Mouse (Mus musculus) lung, embryonic 15.5 days (tissue): Measurements from ENCODE around the gene Clba1. TPM values are rescaled to one million over a fixed set of nuclear protein-coding genes. Genes with fewer than 3 reads are reported as not detected.

Experiments used
- ATAC-seq: fragments of 200-750 bp; cut with Nextera tagmentation; 2 replicates; pipeline ENCODE4 v1.8.0; 2017; ENCODE audit warnings: moderate number of reproducible peaks, borderline replicate concordance; ENCODE audit not compliant: low FRiP score, low TSS enrichment; ENCODE audit errors: extremely low read depth
- H3K27ac ChIP-seq: fragments of 300-500 bp; sonication (generic); 2 replicates; pipeline ENCODE4 v1.5.1; 2015; ENCODE audit warnings: moderate library complexity, mild to moderate bottlenecking, inconsistent platforms
- H3K27me3 ChIP-seq: fragments of 300-500 bp; sonication (generic); 2 replicates; pipeline ENCODE4 v1.6.1; 2015; ENCODE audit warnings: inconsistent platforms
- H3K36me3 ChIP-seq: fragments of 300-500 bp; sonication (generic); 2 replicates; pipeline ENCODE4 v1.6.1; 2015; ENCODE audit warnings: inconsistent platforms
- H3K4me1 ChIP-seq: fragments of 300-500 bp; sonication (generic); 2 replicates; pipeline ENCODE4 v1.6.1; 2015; ENCODE audit warnings: inconsistent platforms
- H3K4me2 ChIP-seq: fragments of 300-500 bp; sonication (generic); 2 replicates; pipeline ENCODE4 v1.6.1; 2015; ENCODE audit warnings: inconsistent platforms, mild to moderate bottlenecking, moderate library complexity
- H3K4me3 ChIP-seq: fragments of 300-500 bp; sonication (generic); 2 replicates; pipeline ENCODE4 v1.5.1; 2015; ENCODE audit warnings: mild to moderate bottlenecking, inconsistent platforms
- H3K9ac ChIP-seq: fragments of 300-500 bp; sonication (generic); 2 replicates; pipeline ENCODE4 v1.6.1; 2015; ENCODE audit warnings: inconsistent platforms
- H3K9me3 ChIP-seq: fragments of 300-500 bp; sonication (generic); 2 replicates; pipeline ENCODE4 v1.6.1; 2016; ENCODE audit warnings: inconsistent platforms
- WGBS: fragments of 180-500 bp; shearing (Covaris S2); methylation state at CpG from one replicate; pipeline ENCODE4 v1.1.7; 2015; 5-methylcytosine and 5-hydroxymethylcytosine counted together
- polyA plus RNA-seq: library from polyadenylated mRNA; unstranded; fragments of >200 nt; fragmentation: Nextera tagmentation; extraction: Ambion mirVana; gene quantifications from 2 replicates; pipeline ENCODE4 v1.2.1, GENCODE M21; 2015

The Clba1 gene
- 6.9 and 7.4 TPM in 2 replicates for polyA plus RNA-seq

DNA sequence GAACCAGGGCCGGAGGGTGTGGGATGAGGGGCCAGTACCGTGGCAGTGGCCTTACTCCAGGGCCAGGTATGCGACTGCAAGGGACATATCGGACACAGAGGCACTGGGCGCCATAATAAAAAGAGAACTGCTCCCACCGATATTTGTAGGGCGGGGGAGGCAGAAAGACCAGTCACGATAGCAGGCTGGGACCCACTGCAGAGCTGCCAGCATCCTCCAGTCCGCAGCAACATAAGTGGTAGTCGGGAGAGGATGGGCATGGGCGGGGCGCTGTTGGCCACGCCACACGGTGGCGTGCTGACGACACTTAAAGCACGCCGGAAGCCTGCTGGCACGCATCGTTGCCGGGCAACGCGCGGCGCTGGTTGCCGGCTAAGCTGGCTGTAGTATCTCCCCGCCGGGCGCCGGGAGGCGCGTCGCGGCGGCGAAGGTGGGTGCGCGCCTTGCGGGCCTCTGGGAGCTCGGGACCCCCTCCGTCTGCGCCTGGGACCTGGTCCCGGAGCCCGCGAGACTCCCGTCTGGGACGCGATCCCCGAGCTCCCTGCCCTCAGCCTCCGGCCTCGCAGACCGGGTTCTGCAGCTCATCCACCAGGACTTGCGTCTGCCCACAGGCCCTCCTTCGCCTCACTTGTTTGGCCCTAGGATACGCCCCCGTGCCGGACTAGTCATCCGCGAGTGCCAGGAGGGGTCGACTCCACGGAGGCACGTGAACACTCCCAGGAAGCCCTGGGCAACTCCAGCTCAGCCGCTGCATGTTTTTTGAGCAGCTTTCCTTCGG is at the start of gene Clba1:
Gene Clba1, plus strand, starts transcription at position 351 of the 778 bp plus-strand sequence.
- peaks cover 18% of the 10 kb centered on the region for H3K4me1 ChIP-seq
- H3K27ac ChIP-seq = peak within 1 kb of the TSS; percentile 9; the same call in 1 of the 2 replicates
- H3K36me3 ChIP-seq = no peaks in the 10 kb centered on the region
- peak within 1 kb of the TSS; percentile 99 for H3K4me2 ChIP-seq
- peak within 1 kb of the TSS; percentile 53 for H3K9ac ChIP-seq
- no peaks in the 10 kb centered on the region for H3K9me3 ChIP-seq
- H3K4me3 ChIP-seq = peak within 1 kb of the TSS; percentile 70
- WGBS = 1% methylated on average over 52 of the region's 64 CpGs
- ATAC-seq = peak; percentile 86
- H3K27me3 ChIP-seq = peaks cover 19% of the 10 kb centered on the region

- H3K9me3 ChIP-seq = no peaks in the 10 kb centered on the region
- 88% methylated on average over 3 of the region's 3 CpGs for WGBS
These were observed 49.3 kb upstream of the Clba1 start for GRCm38 (mm10) chr12:112759471-112759870.

GRCm38 (mm10) chr12:112760154-112760926 is 48.4 kb upstream of the Clba1 start, which contains the start of gene Pld4:
Gene Pld4 (plus strand): TSS chr12:112760655.
- Histone ChIP-seq H3K4me2 (no peak within 1 kb of the TSS), H3K4me1 (no peaks in the 10 kb centered on the region), H3K4me3 (no peak within 1 kb of the TSS), H3K27me3 (no peaks in the 10 kb centered on the region), H3K9ac (no peak within 1 kb of the TSS), H3K27ac (no peak within 1 kb of the TSS), H3K9me3 (no peaks in the 10 kb centered on the region), H3K36me3 (no peaks in the 10 kb centered on the region)
- ATAC-seq = no peak
- 37% methylated on average over 4 of the region's 4 CpGs for WGBS

More at GRCm38 (mm10) chr12:112759471-112759870, 49.3 kb upstream of the Clba1 start:
- H3K9ac ChIP-seq = no peak overlapping the region
- H3K4me1 ChIP-seq = no peaks in the 10 kb centered on the region
- no peak overlapping the region for H3K27ac ChIP-seq
- ATAC-seq = no peak
- H3K4me2 ChIP-seq = no peak overlapping the region
- H3K27me3 ChIP-seq = no peaks in the 10 kb centered on the region
- H3K4me3 ChIP-seq = no peak overlapping the region
- H3K36me3 ChIP-seq = no peaks in the 10 kb centered on the region

- 90% methylated on average over 4 of the region's 4 CpGs for whole genome bisulfite sequencing
- Histone ChIP-seq H3K9me3 (no peaks in the 10 kb centered on the region), H3K27me3 (no peaks in the 10 kb centered on the region), H3K4me3 (no peak overlapping the region), H3K36me3 (no peaks in the 10 kb centered on the region), H3K4me1 (no peaks in the 10 kb centered on the region), H3K27ac (no peak overlapping the region), H3K4me2 (no peak overlapping the region), H3K9ac (no peak overlapping the region)
- no peak for ATAC-seq
These were observed 47.3 kb upstream of the Clba1 start for GRCm38 (mm10) chr12:112761411-112761810.

- Histone ChIP-seq H3K9ac (no peak overlapping the region), H3K9me3 (no peaks in the 10 kb centered on the region), H3K27me3 (no peaks in the 10 kb centered on the region), H3K4me2 (no peak overlapping the region), H3K27ac (no peak overlapping the region), H3K4me1 (no peaks in the 10 kb centered on the region), H3K36me3 (no peaks in the 10 kb centered on the region), H3K4me3 (no peak overlapping the region)
- ATAC-seq = no peak
- 86% methylated on average over 3 of the region's 3 CpGs for WGBS
These were observed 46.7 kb upstream of the Clba1 start for GRCm38 (mm10) chr12:112762018-112762417.

DNA sequence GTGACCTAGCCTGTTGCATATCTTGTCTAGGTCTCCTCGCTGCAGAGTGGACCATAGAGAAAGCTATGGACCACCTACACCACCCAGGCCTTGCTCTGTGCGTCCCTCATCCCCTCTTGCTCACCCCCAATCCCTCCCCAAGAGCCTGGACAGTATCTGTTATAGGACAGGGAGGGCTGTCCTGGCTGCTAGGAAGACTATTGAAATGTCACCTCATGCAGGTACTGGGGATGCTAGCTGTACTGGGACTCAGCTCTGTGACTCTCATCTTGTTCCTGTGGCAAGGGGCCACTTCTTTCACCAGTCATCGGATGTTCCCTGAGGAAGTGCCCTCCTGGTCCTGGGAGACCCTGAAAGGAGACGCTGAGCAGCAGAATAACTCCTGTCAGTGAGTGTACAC is 45.6 kb upstream of the Clba1 start:
- H3K27me3 ChIP-seq = no peaks in the 10 kb centered on the region
- ATAC-seq = no peak
- no peak overlapping the region for H3K4me2 ChIP-seq
- WGBS = 68% methylated on average over 4 of the region's 4 CpGs
- no peak overlapping the region for H3K9ac ChIP-seq
- no peaks in the 10 kb centered on the region for H3K36me3 ChIP-seq
- H3K4me3 ChIP-seq = no peak overlapping the region
- H3K4me1 ChIP-seq = no peaks in the 10 kb centered on the region
- H3K27ac ChIP-seq = no peak overlapping the region
- H3K9me3 ChIP-seq = no peaks in the 10 kb centered on the region

DNA sequence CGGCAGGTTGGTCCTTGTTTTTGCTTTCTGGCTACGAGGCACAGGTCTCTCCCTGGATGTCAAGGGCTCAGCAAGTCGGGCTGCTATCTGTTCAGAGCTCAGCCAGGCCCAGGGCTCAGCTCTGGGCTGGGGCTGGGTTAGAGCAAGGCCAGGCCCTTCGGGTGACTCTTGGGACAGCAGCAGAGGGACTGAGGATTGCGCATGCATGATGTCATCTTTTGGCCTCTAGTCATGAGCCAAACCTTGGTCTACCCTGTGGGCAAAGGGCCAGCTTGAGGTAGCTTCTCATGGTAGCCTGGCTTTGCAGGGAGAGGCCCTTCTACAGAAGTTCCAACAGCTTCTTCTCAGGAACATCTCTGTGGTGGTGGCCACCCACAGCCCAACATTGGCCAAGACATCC is 44.6 kb upstream of the Clba1 start:
- Histone ChIP-seq H3K27ac (no peak overlapping the region), H3K9me3 (no peaks in the 10 kb centered on the region), H3K4me3 (no peak overlapping the region), H3K27me3 (no peaks in the 10 kb centered on the region), H3K36me3 (no peaks in the 10 kb centered on the region), H3K4me2 (no peak overlapping the region), H3K9ac (no peak overlapping the region), H3K4me1 (no peaks in the 10 kb centered on the region)
- WGBS = 80% methylated on average over 5 of the region's 5 CpGs
- ATAC-seq = no peak

GRCm38 (mm10) chr12:112764991-112765390 is 43.7 kb upstream of the Clba1 start:
- Histone ChIP-seq H3K4me2 (no peak overlapping the region), H3K27me3 (no peaks in the 10 kb centered on the region), H3K9me3 (no peaks in the 10 kb centered on the region), H3K9ac (no peak overlapping the region), H3K4me3 (no peak overlapping the region), H3K4me1 (no peaks in the 10 kb centered on the region), H3K36me3 (no peaks in the 10 kb centered on the region), H3K27ac (no peak overlapping the region)
- WGBS = 85% methylated on average over 7 of the region's 7 CpGs
- ATAC-seq = no peak

GRCm38 (mm10) chr12:112766586-112766985 is 42.2 kb upstream of the Clba1 start:
- Histone ChIP-seq H3K27me3 (no peaks in the 10 kb centered on the region), H3K4me2 (no peak overlapping the region), H3K4me3 (no peak overlapping the region), H3K9ac (no peak overlapping the region), H3K9me3 (no peaks in the 10 kb centered on the region), H3K27ac (no peak overlapping the region), H3K36me3 (no peaks in the 10 kb centered on the region), H3K4me1 (no peaks in the 10 kb centered on the region)
- no peak for ATAC-seq
- WGBS = 87% methylated on average over 7 of the region's 7 CpGs

DNA sequence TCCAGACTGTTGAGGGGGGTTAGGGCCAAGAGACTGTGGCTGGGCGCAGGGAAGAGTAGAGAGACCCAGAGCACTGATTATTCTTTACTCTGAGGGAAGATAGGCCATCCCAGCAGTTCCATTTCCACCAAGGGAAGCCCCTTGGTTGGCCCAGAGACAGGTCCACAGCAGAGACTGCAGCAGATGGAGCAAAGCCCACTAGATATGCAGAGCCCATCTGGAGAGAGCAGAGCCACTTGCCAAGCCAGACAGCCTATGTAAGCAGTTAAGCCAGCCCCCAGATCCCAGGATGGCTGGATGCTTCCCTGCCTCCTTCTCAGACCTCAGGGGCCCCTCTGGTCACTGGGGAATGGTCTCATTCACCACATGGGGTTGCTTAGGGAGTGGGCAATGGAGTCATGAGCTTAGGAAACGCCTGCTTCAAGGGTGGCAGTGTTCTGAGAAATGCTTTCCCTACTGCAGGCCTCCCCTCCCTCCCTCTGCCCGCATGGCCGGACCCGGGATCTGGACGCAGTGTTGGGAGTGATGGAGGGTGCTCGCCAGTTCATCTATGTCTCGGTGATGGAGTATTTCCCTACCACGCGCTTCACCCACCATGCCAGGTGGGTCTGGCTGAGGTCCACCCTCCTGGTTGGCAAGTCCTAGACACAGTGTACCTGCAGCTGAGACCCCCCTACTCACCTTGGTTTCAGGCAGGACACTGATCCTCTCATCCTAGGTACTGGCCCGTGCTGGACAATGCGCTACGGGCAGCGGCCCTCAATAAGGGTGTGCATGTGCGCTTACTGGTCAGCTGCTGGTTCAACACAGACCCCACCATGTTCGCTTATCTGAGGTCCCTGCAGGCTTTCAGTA is 41.5 kb upstream of the Clba1 start:
- Histone ChIP-seq H3K4me3 (no peak overlapping the region), H3K36me3 (no peaks in the 10 kb centered on the region), H3K9me3 (no peaks in the 10 kb centered on the region), H3K27ac (no peak overlapping the region), H3K4me2 (no peak overlapping the region), H3K4me1 (no peaks in the 10 kb centered on the region), H3K9ac (no peak overlapping the region), H3K27me3 (no peaks in the 10 kb centered on the region)
- WGBS = 88% methylated on average over 16 of the region's 16 CpGs
- ATAC-seq = no peak

DNA sequence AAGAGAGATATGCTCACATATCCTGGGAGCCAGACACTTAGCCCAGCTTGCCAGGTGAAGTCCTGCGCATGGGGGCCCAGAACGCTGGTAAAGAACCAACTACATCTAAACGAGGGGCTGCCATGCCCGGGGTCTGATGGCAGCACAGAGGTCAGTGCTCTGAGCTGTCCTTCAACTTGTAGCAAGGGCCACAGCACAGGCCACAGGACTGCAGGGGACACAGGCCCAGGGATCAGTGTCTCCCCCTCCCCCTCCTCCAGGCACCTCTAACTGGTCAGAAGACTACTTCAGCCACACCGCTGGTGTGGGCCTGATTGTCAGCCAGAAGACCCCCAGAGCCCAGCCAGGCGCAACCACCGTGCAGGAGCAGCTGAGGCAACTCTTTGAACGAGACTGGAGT is 40.6 kb upstream of the Clba1 start:
- WGBS = 73% methylated on average over 8 of the region's 8 CpGs

More for the DNA sequence above, 40.6 kb upstream of the Clba1 start:
- Histone ChIP-seq H3K4me1 (no peaks in the 10 kb centered on the region), H3K36me3 (no peaks in the 10 kb centered on the region), H3K4me3 (no peak overlapping the region), H3K27me3 (no peaks in the 10 kb centered on the region), H3K4me2 (no peak overlapping the region), H3K27ac (no peak overlapping the region), H3K9me3 (no peaks in the 10 kb centered on the region), H3K9ac (no peak overlapping the region)
- no peak for ATAC-seq
